Mouse (Mus musculus): ENCODE measurements around the gene Taf1c. TPM values are rescaled to one million over a fixed set of nuclear protein-coding genes. Genes with fewer than 3 reads are reported as not detected.

Taf1c gene
- polyA plus RNA-seq, 1 experiment from 2014 or later: 2.7 TPM

- Histone ChIP-seq H3K4me3 (ENCODE audit: low read depth, low read length) (no peak overlapping the region), H3K36me3 (replicated peaks; ENCODE audit: insufficient read depth, low read length) (peaks cover 32% of the 10 kb centered on the region), H3K4me1 (ENCODE audit: insufficient read depth) (no peaks in the 10 kb centered on the region), H3K9me3 (ENCODE audit: low read length) (no peaks in the 10 kb centered on the region), H3K27me3 (ENCODE audit: insufficient read depth, low read length) (no peaks in the 10 kb centered on the region), H3K4me2 (ENCODE audit: low read depth, low read length) (no peak overlapping the region), H3K9ac (replicated peaks) (no peak overlapping the region), H3K27ac (ENCODE audit: low read depth) (no peak overlapping the region)
- no peak for ATAC-seq
- no peak for DNase-seq
- WGBS (ENCODE audit: insufficient replicate concordance): 84% methylated on average over 11 of the region's 11 CpGs
- TF ChIP-seq EP300 (IDR thresholded peaks at IDR 0.05; ENCODE audit: low read depth) (no peak), CTCF (IDR thresholded peaks at IDR 0.05; ENCODE audit: low read depth) (no peak)
These were observed 38.7 kb downstream of the Taf1c start for GRCm38 (mm10) chr8:119566367-119566766.

GRCm38 (mm10) chr8:119563849-119564251 is 41.2 kb downstream of the Taf1c start:
- peaks cover 32% of the 10 kb centered on the region for H3K36me3 ChIP-seq (replicated peaks; ENCODE audit: insufficient read depth, low read length)
- DNase-seq: no peak
- no peak overlapping the region for H3K9ac ChIP-seq (replicated peaks)
- no peaks in the 10 kb centered on the region for H3K9me3 ChIP-seq (ENCODE audit: low read length)
- H3K4me1 ChIP-seq (ENCODE audit: insufficient read depth): peaks cover 5% of the 10 kb centered on the region
- no peaks in the 10 kb centered on the region for H3K27me3 ChIP-seq (ENCODE audit: insufficient read depth, low read length)
- 81% methylated on average over 14 of the region's 14 CpGs for WGBS (ENCODE audit: insufficient replicate concordance)
- H3K4me2 ChIP-seq (ENCODE audit: low read depth, low read length): no peak overlapping the region
- TF ChIP-seq EP300 (IDR thresholded peaks at IDR 0.05; ENCODE audit: low read depth): no peak
- TF ChIP-seq CTCF (IDR thresholded peaks at IDR 0.05; ENCODE audit: low read depth): no peak
- H3K4me3 ChIP-seq (ENCODE audit: low read depth, low read length): no peak overlapping the region
- H3K27ac ChIP-seq (ENCODE audit: low read depth): peak overlapping the region; percentile 56
- ATAC-seq: peak; percentile 61

- peaks cover 12% of the 10 kb centered on the region for H3K36me3 ChIP-seq (replicated peaks; ENCODE audit: insufficient read depth, low read length)
- 83% methylated on average over 6 of the region's 6 CpGs for WGBS (ENCODE audit: insufficient replicate concordance)
- peak overlapping the region; percentile 89; the same call in 1 of the 2 replicates for H3K9ac ChIP-seq (replicated peaks)
- H3K4me3 ChIP-seq (ENCODE audit: low read depth, low read length): peak overlapping the region; percentile 89; the same call in 1 of the 2 replicates
- H3K4me2 ChIP-seq (ENCODE audit: low read depth, low read length): peak overlapping the region; percentile 92
- H3K4me1 ChIP-seq (ENCODE audit: insufficient read depth): peaks cover 29% of the 10 kb centered on the region
- ATAC-seq: no peak
- DNase-seq: no peak
- H3K27me3 ChIP-seq (ENCODE audit: insufficient read depth, low read length): no peaks in the 10 kb centered on the region
- no peak for TF ChIP-seq EP300 (IDR thresholded peaks at IDR 0.05; ENCODE audit: low read depth)
- no peak for TF ChIP-seq CTCF (IDR thresholded peaks at IDR 0.05; ENCODE audit: low read depth)
- H3K9me3 ChIP-seq (ENCODE audit: low read length): no peaks in the 10 kb centered on the region
- H3K27ac ChIP-seq (ENCODE audit: low read depth): peak overlapping the region; percentile 83
These were observed 45.7 kb downstream of the Taf1c start for GRCm38 (mm10) chr8:119559402-119559720.

GRCm38 (mm10) chr8:119558603-119559401 is 46.2 kb downstream of the Taf1c start, which contains the start of gene Mbtps1:
Gene Mbtps1, minus strand, starts transcription at chr8:119558735.
- WGBS (ENCODE audit: insufficient replicate concordance): 4% methylated on average over 54 of the region's 63 CpGs
- Histone ChIP-seq H3K4me2 (ENCODE audit: low read depth, low read length) (peak within 1 kb of the TSS; percentile 92), H3K36me3 (replicated peaks; ENCODE audit: insufficient read depth, low read length) (peaks cover 7% of the 10 kb centered on the region), H3K4me3 (ENCODE audit: low read depth, low read length) (peak within 1 kb of the TSS; percentile 89), H3K9ac (replicated peaks) (peak within 1 kb of the TSS; percentile 89), H3K4me1 (ENCODE audit: insufficient read depth) (peaks cover 29% of the 10 kb centered on the region), H3K27ac (ENCODE audit: low read depth) (peak within 1 kb of the TSS; percentile 98), H3K27me3 (ENCODE audit: insufficient read depth, low read length) (no peaks in the 10 kb centered on the region), H3K9me3 (ENCODE audit: low read length) (no peaks in the 10 kb centered on the region)
- DNase-seq (peak; percentile 98), ATAC-seq (peak; percentile 99)
- TF ChIP-seq EP300 (IDR thresholded peaks at IDR 0.05; ENCODE audit: low read depth): peak; percentile 66
- TF ChIP-seq CTCF (IDR thresholded peaks at IDR 0.05; ENCODE audit: low read depth): 0 out of 2 replicates have a peak, but pooled peaks have one; percentile 6

- Histone ChIP-seq H3K4me3 (ENCODE audit: low read depth, low read length) (peak overlapping the region; percentile 89), H3K9me3 (ENCODE audit: low read length) (no peaks in the 10 kb centered on the region), H3K4me1 (ENCODE audit: insufficient read depth) (peaks cover 32% of the 10 kb centered on the region), H3K27ac (ENCODE audit: low read depth) (peak overlapping the region; percentile 98), H3K4me2 (ENCODE audit: low read depth, low read length) (peak overlapping the region; percentile 92), H3K27me3 (ENCODE audit: insufficient read depth, low read length) (no peaks in the 10 kb centered on the region), H3K9ac (replicated peaks) (peak overlapping the region; percentile 89), H3K36me3 (replicated peaks; ENCODE audit: insufficient read depth, low read length) (peaks cover 5% of the 10 kb centered on the region; the same call in 1 of the 2 replicates)
- ATAC-seq (peak; percentile 91), DNase-seq (no peak)
- WGBS (ENCODE audit: insufficient replicate concordance): under 1% methylated on average over 51 of the region's 55 CpGs
- TF ChIP-seq EP300 (IDR thresholded peaks at IDR 0.05; ENCODE audit: low read depth) (no peak), CTCF (IDR thresholded peaks at IDR 0.05; ENCODE audit: low read depth) (no peak)
These were observed 47.0 kb downstream of the Taf1c start for GRCm38 (mm10) chr8:119557821-119558602.

- WGBS (ENCODE audit: insufficient replicate concordance): 58% methylated on average over 9 of the region's 9 CpGs
- ATAC-seq (no peak), DNase-seq (no peak)
- Histone ChIP-seq H3K36me3 (replicated peaks; ENCODE audit: insufficient read depth, low read length) (no peaks in the 10 kb centered on the region), H3K9ac (replicated peaks) (peak overlapping the region; percentile 89), H3K4me1 (ENCODE audit: insufficient read depth) (peaks cover 38% of the 10 kb centered on the region), H3K9me3 (ENCODE audit: low read length) (no peaks in the 10 kb centered on the region), H3K4me3 (ENCODE audit: low read depth, low read length) (peak overlapping the region; percentile 89), H3K27ac (ENCODE audit: low read depth) (0 out of 2 replicates have a peak overlapping the region, but pooled peaks have one; percentile 48), H3K4me2 (ENCODE audit: low read depth, low read length) (peak overlapping the region; percentile 92), H3K27me3 (ENCODE audit: insufficient read depth, low read length) (no peaks in the 10 kb centered on the region)
- no peak for TF ChIP-seq EP300 (IDR thresholded peaks at IDR 0.05; ENCODE audit: low read depth)
- no peak for TF ChIP-seq CTCF (IDR thresholded peaks at IDR 0.05; ENCODE audit: low read depth)
These were observed 47.9 kb downstream of the Taf1c start for GRCm38 (mm10) chr8:119557132-119557531.

All from liver, postnatal 0 days (tissue).